Mouse (Mus musculus) olfactory bulb, adult 2 months (tissue): ENCODE measurements around the gene Tmprss5. TPM values are rescaled to one million over a fixed set of nuclear protein-coding genes. Genes with fewer than 3 reads are reported as not detected.

Experiments
- H3K27ac ChIP-seq: fragments of 200-500 bp; 2 replicates; pipeline ENCODE4 v1.5.1; 2012; ENCODE audit warnings: low read depth, low read length; ENCODE audit not compliant: insufficient read depth
- H3K4me1 ChIP-seq: fragments of 200-500 bp; 2 replicates; pipeline ENCODE4 v1.6.1; 2012; ENCODE audit warnings: low read length; ENCODE audit not compliant: control insufficient read depth, insufficient read depth
- H3K4me3 ChIP-seq: fragments of 200-500 bp; 2 replicates; pipeline ENCODE4 v1.5.1; 2012; ENCODE audit warnings: mild to moderate bottlenecking, low read depth, low read length, moderate library complexity; ENCODE audit not compliant: insufficient read depth
- CTCF ChIP-seq: fragments of 200-500 bp; IDR thresholded peaks from 2 replicates; pipeline ENCODE4 v1.5.1; 2012; ENCODE audit warnings: low read depth, mild to moderate bottlenecking, low read length, moderate library complexity; ENCODE audit not compliant: insufficient read depth
- POLR2A ChIP-seq: fragments of 200-500 bp; IDR thresholded peaks from 2 replicates; pipeline ENCODE4 v1.6.1; 2012; ENCODE audit warnings: mild to moderate bottlenecking, low read depth, low read length, moderate library complexity; ENCODE audit not compliant: insufficient read depth
- WGBS: fragments of 180-500 bp; shearing (Covaris S2); methylation state at CpG from one replicate; pipeline ENCODE4 v1.1.7; 2018; 5-methylcytosine and 5-hydroxymethylcytosine counted together
- polyA plus RNA-seq: library from polyadenylated mRNA; stranded (reverse); fragments of >200 nt; gene quantifications from 2 replicates; pipeline ENCODE4 v1.2.4, GENCODE M21; 2012; ENCODE audit warnings: low replicate concordance; ENCODE audit not compliant: missing spikeins, insufficient read depth, insufficient read length

Gene Tmprss5
- not detected in 2 replicates for polyA plus RNA-seq

DNA sequence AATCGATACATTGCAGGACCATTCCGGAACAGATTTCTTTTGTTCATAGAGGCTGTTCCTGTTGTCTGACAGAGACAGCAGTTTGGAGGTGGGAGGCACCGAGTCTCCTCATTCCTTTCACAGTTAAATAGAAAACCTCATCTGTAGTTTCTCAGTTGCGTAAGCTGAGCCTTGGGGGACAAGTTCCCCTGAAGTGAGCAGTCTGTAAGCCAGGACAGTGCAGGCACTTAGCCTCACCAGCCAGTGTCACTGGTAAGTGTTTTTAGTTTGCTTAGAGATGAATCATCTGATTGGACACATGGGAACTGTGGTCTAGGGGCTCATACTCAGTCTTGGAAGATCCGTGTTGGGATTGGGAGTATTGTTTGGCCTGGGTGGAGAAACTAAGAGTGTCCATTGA is at the start of gene Tmprss5:
TSS of gene Tmprss5 (plus strand) at position 154 of the 400 bp plus-strand sequence.
- H3K4me3 ChIP-seq, result no peak within 1 kb of the TSS
- TF ChIP-seq POLR2A, result no peak
- no peak for TF ChIP-seq CTCF
- H3K27ac ChIP-seq, result no peak within 1 kb of the TSS
- 0 out of 2 replicates have a peak, but pooled peaks cover 2% of the 10 kb centered on the region for H3K4me1 ChIP-seq
- 50% methylated on average over 5 of the region's 5 CpGs for WGBS

DNA sequence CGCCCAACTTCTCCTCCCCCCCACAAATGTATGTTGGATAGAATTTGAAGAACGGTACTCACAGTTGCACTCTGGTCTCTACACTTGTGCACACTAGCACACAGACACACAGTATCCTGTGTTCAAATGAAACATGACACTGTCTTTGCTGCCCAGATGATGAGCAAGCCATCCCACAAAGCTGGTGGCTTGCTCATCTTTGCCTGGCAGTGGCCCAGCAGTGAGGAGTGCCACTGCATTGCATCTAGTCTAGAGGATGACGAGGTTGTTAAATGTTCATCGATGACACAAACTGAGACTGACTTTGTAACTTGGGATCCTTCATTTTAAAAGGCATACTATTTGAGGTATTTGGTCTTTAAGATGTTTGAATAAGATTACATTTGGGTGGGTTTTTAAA is 46.3 kb upstream of the Tmprss5 start:
- 93% methylated on average over 4 of the region's 4 CpGs for WGBS
- H3K4me1 ChIP-seq, result no peaks in the 10 kb centered on the region
- TF ChIP-seq CTCF, result no peak
- no peak for TF ChIP-seq POLR2A

DNA sequence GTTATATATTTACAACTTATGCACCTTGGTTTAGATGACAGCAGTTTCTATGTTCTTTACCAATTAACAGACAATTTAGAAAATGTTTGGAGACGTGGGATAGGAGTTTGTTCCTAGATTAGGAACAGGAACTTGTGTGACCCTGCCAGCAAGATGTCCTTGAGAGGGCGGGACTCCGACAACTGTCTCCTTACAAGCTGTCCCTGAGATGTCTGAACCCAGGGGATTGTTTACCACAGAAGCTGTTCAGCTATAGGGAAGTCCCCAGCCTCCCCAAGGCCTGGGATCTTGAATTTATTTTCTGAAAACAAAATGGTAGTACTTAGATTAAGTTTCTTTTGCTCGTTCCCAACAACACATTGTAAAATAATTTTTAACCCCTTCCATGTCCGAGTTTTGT is 30.2 kb upstream of the Tmprss5 start:
- Histone ChIP-seq H3K27ac (no peak overlapping the region), H3K4me1 (no peaks in the 10 kb centered on the region), H3K4me3 (no peak overlapping the region)
- TF ChIP-seq CTCF (no peak), POLR2A (no peak)
- 79% methylated on average over 5 of the region's 5 CpGs for WGBS

More for the DNA sequence above, 46.3 kb upstream of the Tmprss5 start:
- no peak overlapping the region for H3K4me3 ChIP-seq
- no peak overlapping the region for H3K27ac ChIP-seq

GRCm38 (mm10) chr9:49051349-49051748 is 29.7 kb upstream of the Tmprss5 start:
- TF ChIP-seq CTCF, result no peak
- no peak for TF ChIP-seq POLR2A
- 10% methylated on average over 5 of the region's 5 CpGs for WGBS

GRCm38 (mm10) chr9:49054028-49054427 is 27.0 kb upstream of the Tmprss5 start:
- H3K4me1 ChIP-seq, result no peaks in the 10 kb centered on the region
- no peak overlapping the region for H3K27ac ChIP-seq
- no peak overlapping the region for H3K4me3 ChIP-seq
- WGBS, result 85% methylated on average over 3 of the region's 3 CpGs
- TF ChIP-seq CTCF (no peak), POLR2A (no peak)

More at GRCm38 (mm10) chr9:49051349-49051748, 29.7 kb upstream of the Tmprss5 start:
- Histone ChIP-seq H3K27ac (no peak overlapping the region), H3K4me3 (no peak overlapping the region), H3K4me1 (no peaks in the 10 kb centered on the region)

- H3K27ac ChIP-seq, result peak within 1 kb of the TSS; percentile 52; the same call in 1 of the 2 replicates
- TF ChIP-seq POLR2A, result peak; percentile 58
- no peak for TF ChIP-seq CTCF
- WGBS, result under 1% methylated on average over 53 of the region's 53 CpGs
- peak within 1 kb of the TSS; percentile 96 for H3K4me3 ChIP-seq
- no peaks in the 10 kb centered on the region for H3K4me1 ChIP-seq
These were observed 25.5 kb upstream of the Tmprss5 start, which contains the start of gene Zw10 for GRCm38 (mm10) chr9:49055333-49056205. Gene Zw10, plus strand, starts transcription at chr9:49055613.

- WGBS, result 88% methylated on average over 3 of the region's 3 CpGs
- Histone ChIP-seq H3K4me1 (no peaks in the 10 kb centered on the region), H3K4me3 (no peak overlapping the region), H3K27ac (no peak overlapping the region)
- TF ChIP-seq POLR2A, result no peak
- no peak for TF ChIP-seq CTCF
These were observed 4.2 kb upstream of the Tmprss5 start for GRCm38 (mm10) chr9:49076847-49077246.

- 0 out of 2 replicates have a peak, but pooled peaks cover 2% of the 10 kb centered on the region for H3K4me1 ChIP-seq
- 15% methylated on average over 4 of the region's 4 CpGs for WGBS
- no peak overlapping the region for H3K4me3 ChIP-seq
- TF ChIP-seq POLR2A, result no peak
- TF ChIP-seq CTCF, result peak; percentile 81
- no peak overlapping the region for H3K27ac ChIP-seq
These were observed 501 bp downstream of the Tmprss5 start for GRCm38 (mm10) chr9:49081561-49081960.

DNA sequence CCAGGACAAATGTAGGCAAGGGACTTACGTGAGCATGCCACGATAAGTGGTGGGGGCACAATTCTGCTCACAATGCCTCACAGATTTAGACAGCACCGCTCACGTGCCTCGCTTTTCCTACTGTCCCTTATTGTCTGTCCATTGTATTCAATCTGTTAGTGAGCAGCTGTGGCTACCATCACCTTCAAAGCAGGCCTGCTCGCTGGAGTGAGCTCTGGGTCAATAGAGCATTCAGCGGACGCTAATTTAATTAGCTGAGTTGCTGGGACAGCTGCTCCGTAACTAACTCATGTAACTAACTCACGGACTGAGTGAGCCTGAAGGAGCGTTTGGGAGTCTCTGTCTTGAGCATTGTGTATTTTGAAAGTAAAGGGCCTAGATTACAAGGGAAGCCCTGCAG is 6.3 kb downstream of the Tmprss5 start:
- Histone ChIP-seq H3K27ac (no peak overlapping the region), H3K4me3 (no peak overlapping the region), H3K4me1 (0 out of 2 replicates have a peak, but pooled peaks cover 2% of the 10 kb centered on the region)
- WGBS, result 72% methylated on average over 11 of the region's 11 CpGs
- TF ChIP-seq CTCF (no peak), POLR2A (no peak)
